Mouse (Mus musculus) brain, embryonic 14.5 days (tissue): ENCODE data around the gene Atic.

ENCODE experiments used
- CTCF ChIP-seq: fragments of 200-500 bp; IDR thresholded peaks from 2 replicates; pipeline ENCODE4 v1.5.1; 2012; ENCODE audit warnings: inconsistent platforms, mild to moderate bottlenecking, moderate library complexity, borderline replicate concordance; ENCODE audit not compliant: insufficient read depth, insufficient read length; ENCODE audit errors: extremely low read depth
- POLR2A ChIP-seq: fragments of 200-500 bp; IDR thresholded peaks from 2 replicates; pipeline ENCODE4 v1.6.1; 2012; ENCODE audit warnings: mild to moderate bottlenecking, inconsistent platforms, borderline replicate concordance; ENCODE audit not compliant: poor library complexity, insufficient read depth, insufficient read length, severe bottlenecking; ENCODE audit errors: extremely low read depth

DNA sequence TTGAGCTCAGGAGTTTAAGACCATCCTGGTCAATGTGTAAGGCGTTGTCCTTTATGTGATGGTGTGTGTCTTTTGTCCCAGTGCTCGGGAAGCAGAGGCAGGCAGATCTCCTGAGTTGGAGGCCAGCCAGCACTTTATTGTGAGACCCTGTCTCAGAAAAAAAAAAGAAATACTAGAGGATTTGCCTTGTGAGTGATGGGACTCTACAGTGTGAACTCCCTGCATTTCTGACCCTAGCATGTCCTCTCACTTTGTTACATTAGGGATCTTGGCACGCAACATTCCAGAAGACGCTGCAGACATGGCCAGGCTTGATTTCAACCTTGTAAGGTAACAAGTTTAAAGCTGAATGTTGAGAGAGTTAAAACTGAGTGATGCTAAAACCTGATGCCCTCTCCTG lies 3.7 kb downstream of the Atic start:
- TF ChIP-seq CTCF (no peak), POLR2A (no peak)
